Mouse (Mus musculus): ENCODE measurements at regions not wholly inside any gene's neighbourhood (a gene's known extent, or its start where the extent isn't known, plus 50 kb on each side); places are given as distances from the start of the nearest gene placed in this dataset.

- 38% methylated on average over 7 of the region's 7 CpGs for WGBS
- ATAC-seq (ENCODE audit: low read depth) (no peak), DNase-seq (ENCODE audit: low spot score) (no peak)
- Histone ChIP-seq H3K4me3 (ENCODE audit: low read depth, low read length) (no peak overlapping the region), H3K36me3 (ENCODE audit: control insufficient read depth, insufficient read depth, low read length) (no peaks in the 10 kb centered on the region), H3K27me3 (replicated peaks; ENCODE audit: control insufficient read depth, insufficient read depth, low read length) (no peaks in the 10 kb centered on the region), H3K4me1 (ENCODE audit: control insufficient read depth, insufficient read depth, low read length) (no peaks in the 10 kb centered on the region), H3K9me3 (ENCODE audit: control insufficient read depth, low read length) (no peaks in the 10 kb centered on the region), H3K4me2 (ENCODE audit: low read depth, low read length) (no peak overlapping the region), H3K27ac (replicated peaks; ENCODE audit: low read depth, low read length) (no peak overlapping the region), H3K9ac (ENCODE audit: low read depth, low read length) (no peak overlapping the region)
These were observed 561.8 kb upstream of the BB014433 start for GRCm38 (mm10) chr8:15607598-15608215.

GRCm38 (mm10) chr8:15601531-15601930, 555.7 kb upstream of the BB014433 start:
- WGBS: 70% methylated on average over 4 of the region's 4 CpGs
- Histone ChIP-seq H3K36me3 (ENCODE audit: control insufficient read depth, insufficient read depth, low read length) (no peaks in the 10 kb centered on the region), H3K27me3 (replicated peaks; ENCODE audit: control insufficient read depth, insufficient read depth, low read length) (no peaks in the 10 kb centered on the region), H3K9me3 (ENCODE audit: control insufficient read depth, low read length) (no peaks in the 10 kb centered on the region), H3K4me1 (ENCODE audit: control insufficient read depth, insufficient read depth, low read length) (no peaks in the 10 kb centered on the region), H3K27ac (replicated peaks; ENCODE audit: low read depth, low read length) (no peak overlapping the region), H3K9ac (ENCODE audit: low read depth, low read length) (no peak overlapping the region), H3K4me2 (ENCODE audit: low read depth, low read length) (no peak overlapping the region), H3K4me3 (ENCODE audit: low read depth, low read length) (no peak overlapping the region)
- ATAC-seq (ENCODE audit: low read depth): no peak
- DNase-seq (ENCODE audit: low spot score): no peak

- WGBS: 88% methylated on average over 6 of the region's 6 CpGs
- no peaks in the 10 kb centered on the region for H3K36me3 ChIP-seq (ENCODE audit: control insufficient read depth, insufficient read depth, low read length)
- no peak for ATAC-seq (ENCODE audit: low read depth)
These were observed 547.2 kb upstream of the BB014433 start for GRCm38 (mm10) chr8:15593106-15593505.

DNA sequence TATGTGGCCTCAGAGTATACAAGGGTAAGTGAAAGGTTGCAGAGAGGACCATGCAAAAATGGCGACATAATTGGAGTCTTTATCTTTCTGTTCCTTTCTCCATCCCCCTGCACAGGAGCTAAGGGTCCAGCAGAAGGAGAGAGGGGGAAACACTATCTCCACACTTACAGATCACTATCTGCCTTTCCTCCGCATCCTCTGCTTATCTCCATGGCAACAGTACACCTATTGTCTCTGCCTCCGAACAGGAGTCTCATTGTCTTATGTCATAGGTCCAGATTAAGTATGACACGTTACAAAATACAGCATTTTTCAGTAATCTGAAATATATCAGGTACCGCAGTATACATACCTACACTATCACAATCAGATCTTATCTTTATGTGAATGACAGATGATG, 537.9 kb upstream of the BB014433 start:
- Histone ChIP-seq H3K4me3 (ENCODE audit: low read depth, low read length) (no peak overlapping the region), H3K27me3 (replicated peaks; ENCODE audit: control insufficient read depth, insufficient read depth, low read length) (no peaks in the 10 kb centered on the region), H3K36me3 (ENCODE audit: control insufficient read depth, insufficient read depth, low read length) (no peaks in the 10 kb centered on the region), H3K9me3 (ENCODE audit: control insufficient read depth, low read length) (no peaks in the 10 kb centered on the region), H3K4me1 (ENCODE audit: control insufficient read depth, insufficient read depth, low read length) (no peaks in the 10 kb centered on the region), H3K9ac (ENCODE audit: low read depth, low read length) (no peak overlapping the region), H3K27ac (replicated peaks; ENCODE audit: low read depth, low read length) (no peak overlapping the region), H3K4me2 (ENCODE audit: low read depth, low read length) (no peak overlapping the region)
- 61% methylated on average over 5 of the region's 5 CpGs for WGBS
- DNase-seq (ENCODE audit: low spot score) (no peak), ATAC-seq (ENCODE audit: low read depth) (no peak)

More at GRCm38 (mm10) chr8:15593106-15593505, 547.2 kb upstream of the BB014433 start:
- Histone ChIP-seq H3K9ac (ENCODE audit: low read depth, low read length) (no peak overlapping the region), H3K27ac (replicated peaks; ENCODE audit: low read depth, low read length) (no peak overlapping the region), H3K4me1 (ENCODE audit: control insufficient read depth, insufficient read depth, low read length) (no peaks in the 10 kb centered on the region), H3K27me3 (replicated peaks; ENCODE audit: control insufficient read depth, insufficient read depth, low read length) (no peaks in the 10 kb centered on the region), H3K4me2 (ENCODE audit: low read depth, low read length) (no peak overlapping the region), H3K4me3 (ENCODE audit: low read depth, low read length) (no peak overlapping the region), H3K9me3 (ENCODE audit: control insufficient read depth, low read length) (no peaks in the 10 kb centered on the region)
- DNase-seq (ENCODE audit: low spot score): no peak

- H3K4me1 ChIP-seq (ENCODE audit: control insufficient read depth, insufficient read depth, low read length): no peaks in the 10 kb centered on the region
- no peaks in the 10 kb centered on the region for H3K9me3 ChIP-seq (ENCODE audit: control insufficient read depth, low read length)
- no peak for DNase-seq (ENCODE audit: low spot score)
- no peak overlapping the region for H3K4me2 ChIP-seq (ENCODE audit: low read depth, low read length)
- no peak overlapping the region for H3K9ac ChIP-seq (ENCODE audit: low read depth, low read length)
- WGBS: 83% methylated on average over 5 of the region's 5 CpGs
- no peak overlapping the region for H3K4me3 ChIP-seq (ENCODE audit: low read depth, low read length)
- no peak for ATAC-seq (ENCODE audit: low read depth)
- H3K27ac ChIP-seq (replicated peaks; ENCODE audit: low read depth, low read length): no peak overlapping the region
- H3K27me3 ChIP-seq (replicated peaks; ENCODE audit: control insufficient read depth, insufficient read depth, low read length): no peaks in the 10 kb centered on the region
- no peaks in the 10 kb centered on the region for H3K36me3 ChIP-seq (ENCODE audit: control insufficient read depth, insufficient read depth, low read length)
These were observed 524.2 kb upstream of the BB014433 start for GRCm38 (mm10) chr8:15570091-15570490.

DNA sequence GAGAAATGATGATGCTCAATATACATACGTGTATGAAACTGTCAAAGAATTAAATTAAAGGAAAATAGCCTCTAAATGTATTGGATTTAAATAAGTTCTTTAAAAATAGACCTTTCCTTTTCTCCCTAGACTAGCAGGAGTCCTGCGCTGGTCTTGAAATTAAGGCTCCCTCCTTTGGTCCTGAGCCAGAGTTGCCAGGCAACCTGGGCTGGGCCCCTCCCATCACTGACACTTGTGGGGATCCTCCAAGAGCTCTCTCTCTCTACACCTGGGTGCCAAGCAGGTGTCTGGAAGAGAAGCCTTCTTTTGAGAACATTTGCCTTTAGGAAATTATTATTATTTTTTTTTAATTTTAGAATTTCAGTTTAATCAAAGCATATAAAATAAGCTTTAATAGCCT, 521.9 kb upstream of the BB014433 start:
- DNase-seq (ENCODE audit: low spot score) (no peak), ATAC-seq (ENCODE audit: low read depth) (no peak)
- no peak overlapping the region for H3K4me3 ChIP-seq (ENCODE audit: low read depth, low read length)
- H3K27ac ChIP-seq (replicated peaks; ENCODE audit: low read depth, low read length): no peak overlapping the region
- H3K4me1 ChIP-seq (ENCODE audit: control insufficient read depth, insufficient read depth, low read length): no peaks in the 10 kb centered on the region
- no peaks in the 10 kb centered on the region for H3K27me3 ChIP-seq (replicated peaks; ENCODE audit: control insufficient read depth, insufficient read depth, low read length)
- no peak overlapping the region for H3K4me2 ChIP-seq (ENCODE audit: low read depth, low read length)
- WGBS: 67% methylated on average over 2 of the region's 2 CpGs
- no peak overlapping the region for H3K9ac ChIP-seq (ENCODE audit: low read depth, low read length)
- H3K36me3 ChIP-seq (ENCODE audit: control insufficient read depth, insufficient read depth, low read length): no peaks in the 10 kb centered on the region
- H3K9me3 ChIP-seq (ENCODE audit: control insufficient read depth, low read length): no peaks in the 10 kb centered on the region

DNA sequence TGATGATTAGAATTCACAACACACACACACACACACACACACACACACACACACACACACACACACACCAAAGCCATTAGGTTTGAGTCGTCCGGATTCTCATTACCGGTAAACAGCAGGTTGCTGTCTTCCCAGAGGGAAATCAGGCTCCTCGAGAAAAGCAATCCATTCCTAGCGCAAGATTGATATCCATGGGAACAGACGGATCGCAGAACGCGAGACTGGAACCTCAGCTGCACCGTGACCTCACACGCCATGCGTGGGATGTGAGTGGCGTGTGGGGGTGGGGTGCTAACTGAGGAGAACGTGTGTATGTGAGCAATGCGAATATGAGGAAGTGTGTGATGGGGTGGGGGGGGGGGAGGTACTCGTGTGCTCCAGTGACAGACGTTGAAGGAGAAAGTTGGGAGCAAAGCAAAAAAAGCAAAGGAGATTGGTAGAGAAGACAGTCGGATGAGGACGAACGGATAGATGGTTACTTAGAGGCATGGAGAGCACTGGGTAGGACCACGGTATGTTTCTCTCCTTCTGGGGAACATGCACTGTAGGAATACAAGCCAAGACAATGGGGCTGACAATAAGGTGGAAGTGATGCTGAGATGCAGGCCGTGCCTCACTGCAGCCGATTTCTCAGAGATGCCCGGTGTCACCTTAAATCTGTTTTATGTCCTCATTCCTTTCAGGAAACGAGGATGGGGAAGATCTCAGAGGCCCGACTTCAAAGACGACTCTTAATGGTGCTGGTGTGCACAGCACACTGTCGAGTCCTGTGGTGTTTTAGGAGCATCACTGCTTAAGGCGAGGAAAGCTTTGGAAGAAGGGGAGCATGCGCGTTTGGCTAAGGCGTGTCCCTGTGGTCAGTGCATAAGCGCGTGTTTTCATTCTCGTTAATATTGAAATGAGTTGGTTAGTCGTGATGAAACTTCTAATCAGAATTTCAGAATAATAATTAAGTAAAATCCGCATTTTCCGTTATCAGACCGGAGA, 516.7 kb upstream of the BB014433 start:
- DNase-seq (ENCODE audit: low spot score) (no peak), ATAC-seq (ENCODE audit: low read depth) (no peak)
- no peak overlapping the region for H3K27ac ChIP-seq (replicated peaks; ENCODE audit: low read depth, low read length)

DNA sequence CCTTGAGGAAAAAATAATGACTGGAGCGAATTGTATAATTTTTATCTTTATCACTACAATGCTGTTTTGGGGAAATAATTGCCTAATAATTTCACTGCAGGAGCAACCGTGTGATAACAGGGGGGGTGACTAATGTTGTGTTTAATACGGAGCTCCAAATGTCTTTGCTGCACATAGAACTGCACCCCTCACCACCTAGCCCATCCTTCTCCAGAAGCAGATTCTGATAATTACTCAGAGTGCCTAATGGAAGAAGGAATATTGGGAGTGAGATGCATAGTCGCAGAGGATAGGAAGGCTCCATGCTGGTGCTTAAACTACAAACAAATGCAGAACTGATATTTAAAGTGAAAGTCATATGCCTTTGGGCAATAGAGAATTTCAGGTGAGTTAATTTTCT, 486.1 kb upstream of the BB014433 start:
- Histone ChIP-seq H3K9me3 (ENCODE audit: control insufficient read depth, low read length) (no peaks in the 10 kb centered on the region), H3K4me3 (ENCODE audit: low read depth, low read length) (no peak overlapping the region), H3K4me1 (ENCODE audit: control insufficient read depth, insufficient read depth, low read length) (no peaks in the 10 kb centered on the region), H3K4me2 (ENCODE audit: low read depth, low read length) (no peak overlapping the region), H3K9ac (ENCODE audit: low read depth, low read length) (no peak overlapping the region), H3K27ac (replicated peaks; ENCODE audit: low read depth, low read length) (no peak overlapping the region), H3K36me3 (ENCODE audit: control insufficient read depth, insufficient read depth, low read length) (no peaks in the 10 kb centered on the region), H3K27me3 (replicated peaks; ENCODE audit: control insufficient read depth, insufficient read depth, low read length) (no peaks in the 10 kb centered on the region)
- WGBS: 83% methylated on average over 4 of the region's 4 CpGs
- DNase-seq (ENCODE audit: low spot score): no peak
- ATAC-seq (ENCODE audit: low read depth): no peak

More for the DNA sequence above, 516.7 kb upstream of the BB014433 start:
- H3K4me1 ChIP-seq (ENCODE audit: control insufficient read depth, insufficient read depth, low read length): no peaks in the 10 kb centered on the region
- H3K4me2 ChIP-seq (ENCODE audit: low read depth, low read length): no peak overlapping the region
- H3K4me3 ChIP-seq (ENCODE audit: low read depth, low read length): no peak overlapping the region
- no peaks in the 10 kb centered on the region for H3K27me3 ChIP-seq (replicated peaks; ENCODE audit: control insufficient read depth, insufficient read depth, low read length)
- no peak overlapping the region for H3K9ac ChIP-seq (ENCODE audit: low read depth, low read length)
- H3K9me3 ChIP-seq (ENCODE audit: control insufficient read depth, low read length): no peaks in the 10 kb centered on the region
- no peaks in the 10 kb centered on the region for H3K36me3 ChIP-seq (ENCODE audit: control insufficient read depth, insufficient read depth, low read length)
- WGBS: 83% methylated on average over 39 of the region's 39 CpGs

All from embryonic facial prominence, embryonic 14.5 days (tissue).